In the genomic region with DNA sequence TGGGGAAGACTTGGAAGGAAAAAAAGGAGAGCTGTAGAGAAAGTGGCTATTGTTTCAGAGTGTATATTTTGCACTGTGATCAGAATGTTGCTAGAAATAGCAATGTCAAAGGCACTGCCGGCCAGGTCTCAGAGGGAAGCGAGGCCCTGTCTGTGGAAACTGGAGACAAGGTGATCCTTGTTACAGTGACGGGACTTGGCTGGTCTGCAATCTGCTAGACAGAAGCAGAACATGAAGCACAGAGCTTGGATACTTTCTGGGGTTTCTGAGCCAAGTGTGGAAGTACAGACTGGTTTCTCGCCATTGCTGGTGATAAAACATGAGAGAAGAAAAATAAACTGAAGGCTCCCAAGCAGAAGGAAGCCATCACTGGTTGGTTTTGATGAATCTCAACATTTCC, we compare ENCODE assay signal across 27 mouse cellular contexts.
DNase-seq lines count a peak whose midpoint lies in the region; ATAC-seq and TF ChIP-seq lines count a peak whose summit lies in the region.
"Had no signal": no experiment of that assay in that cellular context is flagged by ENCODE, and none has a peak within 500 bp of the region (broad histone marks: within the 10 kb centered on the region; RNA-seq: fewer than 3 reads in every experiment).

No protein-coding gene starts in this region.

- TF ChIP-seq POLR2A in lung, adult 2 months (IDR thresholded peaks at IDR 0.05; ENCODE audit: borderline replicate concordance, extremely low read depth, low read depth, low read length) = no peak

- intact Hi-C loops in heart, postnatal 14 days (cut with DNase I) = no loop called here

- no peak overlapping the region for H3K4me2 ChIP-seq in heart, embryonic 11.5 days
- H3K4me2 ChIP-seq in hindbrain, embryonic 16.5 days (ENCODE audit: low read length) = no peak overlapping the region
- H3K4me2 ChIP-seq: embryonic facial prominence, embryonic 12.5 days; forebrain, embryonic 12.5 days; lung, embryonic 15.5 days; neural tube, embryonic 13.5 days had no signal

- H3K36me3 ChIP-seq in heart, embryonic 11.5 days (ENCODE audit: control insufficient read depth, insufficient read depth, low read length) = no peaks in the 10 kb centered on the region
- H3K36me3 ChIP-seq in hindbrain, embryonic 16.5 days (ENCODE audit: control insufficient read depth, insufficient read depth, low read length) = no peaks in the 10 kb centered on the region
- H3K36me3 ChIP-seq: embryonic facial prominence, embryonic 12.5 days; forebrain, embryonic 12.5 days; lung, embryonic 15.5 days; midbrain, embryonic 10.5 days; neural tube, embryonic 13.5 days had no signal

- H3K9me3 ChIP-seq in heart, embryonic 11.5 days (replicated peaks; ENCODE audit: control insufficient read depth, low read length) = 0 out of 2 replicates have a peak, but pooled peaks cover 2% of the 10 kb centered on the region
- H3K9me3 ChIP-seq in hindbrain, embryonic 16.5 days (ENCODE audit: control insufficient read depth, low read length) = no peaks in the 10 kb centered on the region
- H3K9me3 ChIP-seq: embryonic facial prominence, embryonic 12.5 days; forebrain, embryonic 12.5 days; lung, embryonic 15.5 days had no signal

- ATAC-seq in heart, embryonic 11.5 days (replicated peaks; ENCODE audit: insufficient number of reproducible peaks, low FRiP score, low TSS enrichment) = no peak
- ATAC-seq in hindbrain, embryonic 16.5 days = no peak
- ATAC-seq: activated CD4-positive, CD25-positive, alpha-beta regulatory T cell, adult 4 months; intestine, postnatal 0 days; midbrain, embryonic 16.5 days had no signal

- H3K9ac ChIP-seq in heart, embryonic 11.5 days (ENCODE audit: low read depth, low read length) = no peak overlapping the region
- no peak overlapping the region for H3K9ac ChIP-seq in hindbrain, embryonic 16.5 days (ENCODE audit: low read depth, low read length)
- H3K9ac ChIP-seq: embryonic facial prominence, embryonic 12.5 days; forebrain, embryonic 12.5 days; liver, embryonic 14.5 days; lung, embryonic 15.5 days; neural tube, embryonic 13.5 days had no signal

- no peak overlapping the region for H3K4me3 ChIP-seq in heart, embryonic 11.5 days (ENCODE audit: low read depth, low read length)
- H3K4me3 ChIP-seq in lung, adult 2 months (replicated peaks; ENCODE audit: extremely low read depth, low read depth, low read length) = no peak overlapping the region
- no peak overlapping the region for H3K4me3 ChIP-seq in hindbrain, embryonic 16.5 days (ENCODE audit: low read length)
- H3K4me3 ChIP-seq: embryonic facial prominence, embryonic 12.5 days; erythroblast, embryonic 14.5 days; forebrain, embryonic 12.5 days; gastrocnemius, adult 2 months; left cerebral cortex, adult 2 months; lung, embryonic 15.5 days; midbrain, embryonic 10.5 days; myocyte; neural tube, embryonic 13.5 days had no signal

- H3K4me1 ChIP-seq in heart, embryonic 11.5 days (ENCODE audit: control insufficient read depth, insufficient read depth, low read length) = no peaks in the 10 kb centered on the region
- no peaks in the 10 kb centered on the region for H3K4me1 ChIP-seq in lung, adult 2 months (ENCODE audit: control insufficient read depth, insufficient read depth, low read length)
- H3K4me1 ChIP-seq in hindbrain, embryonic 16.5 days (ENCODE audit: control insufficient read depth, insufficient read depth, low read depth, low read length) = no peaks in the 10 kb centered on the region
- H3K4me1 ChIP-seq: embryonic facial prominence, embryonic 12.5 days; forebrain, embryonic 12.5 days; lung, embryonic 15.5 days; midbrain, embryonic 10.5 days; neural tube, embryonic 13.5 days had no signal

- peak; percentile 21 to 71 for DNase-seq in heart, adult 18-20 months
- DNase-seq in lung, postnatal 36 days = peak; percentile 6
- DNase-seq in lung, adult 2 months = no peak
- DNase-seq in heart, postnatal 14 days = peak; percentile 14 to 32
- DNase-seq in T-cell, adult 2 months (ENCODE audit: low spot score) = no peak
- DNase-seq: adrenal gland, postnatal 36 days; cerebellum, adult 18-20 months; cerebellum, postnatal 14 days; gastrocnemius, adult 2 months; retina, postnatal 1 day; right cerebral cortex, postnatal 25 days; spleen, adult 18-20 months; thymus, postnatal 25 days had no signal

- WGBS in heart, embryonic 11.5 days (ENCODE audit: insufficient replicate concordance) = 59% methylated on average over 4 of the region's 4 CpGs
- WGBS in lung, adult 2 months = 63% methylated on average over 4 of the region's 4 CpGs
- WGBS in hindbrain, embryonic 16.5 days = 82% methylated on average over 4 of the region's 4 CpGs

- H3K27ac ChIP-seq in heart, embryonic 11.5 days (ENCODE audit: low read depth, low read length) = no peak overlapping the region
- H3K27ac ChIP-seq in hindbrain, embryonic 16.5 days (ENCODE audit: low read depth, low read length) = no peak overlapping the region
- H3K27ac ChIP-seq: embryonic facial prominence, embryonic 12.5 days; forebrain, embryonic 12.5 days; gastrocnemius, adult 2 months; left cerebral cortex, adult 2 months; liver, embryonic 14.5 days; lung, embryonic 15.5 days; midbrain, embryonic 10.5 days; neural tube, embryonic 13.5 days had no signal

- no peak for TF ChIP-seq CTCF in lung, adult 2 months (IDR thresholded peaks at IDR 0.05; ENCODE audit: insufficient read depth, low read length)

- H3K27me3 ChIP-seq in heart, embryonic 11.5 days (ENCODE audit: control insufficient read depth, insufficient read depth, low read length) = no peaks in the 10 kb centered on the region
- H3K27me3 ChIP-seq in hindbrain, embryonic 16.5 days (replicated peaks; ENCODE audit: control insufficient read depth, insufficient read depth, low read length) = no peaks in the 10 kb centered on the region
- H3K27me3 ChIP-seq: embryonic facial prominence, embryonic 12.5 days; forebrain, embryonic 12.5 days; lung, embryonic 15.5 days; neural tube, embryonic 13.5 days had no signal

Comparison
In these comparisons a context has a peak if more than half of its experiments do, and no peak if none do; other contexts are left out.
1. DNase-seq: peak in heart, adult 18-20 months (2 of 2), lung, postnatal 36 days (single experiment) and heart, postnatal 14 days (2 of 2); none in lung, adult 2 months (single experiment) and T-cell, adult 2 months (single experiment).